Mouse (Mus musculus) heart, postnatal 25 days (tissue): ENCODE measurements around the gene Crb1. TPM values are rescaled to one million over a fixed set of nuclear protein-coding genes. Genes with fewer than 3 reads are reported as not detected.
"Not testable (repeated sequence)": the region's sequence is repeated elsewhere in the genome, so short reads cannot be mapped to it uniquely, and the experiment has no call there.

ENCODE experiments used
- DNase-seq: peaks from one replicate; pipeline ENCODE4 v3.0.0; 2022; ENCODE audit warnings: low spot score
- intact Hi-C: fragments of 180-260 bp; cut with DNase I; formaldehyde crosslinking; loops from one replicate; pipeline ENCODE4 v1.15.1; 2025
- total RNA-seq, 2 experiments: library from RNA; stranded (reverse); gene quantifications; 2 replicates each; pipeline ENCODE4 v1.2.3; 2021

Crb1 gene
- total RNA-seq, result under 1 TPM; 0.25 to 0.52 TPM

- no peak for DNase-seq
- intact Hi-C loops, result no loop called here
These were observed at the start of gene Crb1 for GRCm38 (mm10) chr1:139376638-139377286. Gene Crb1, minus strand, starts transcription at chr1:139377100.

- DNase-seq, result no peak
- intact Hi-C loops, result no loop called here
These were observed 48.1 kb upstream of the Crb1 start for GRCm38 (mm10) chr1:139425006-139425405.

DNA sequence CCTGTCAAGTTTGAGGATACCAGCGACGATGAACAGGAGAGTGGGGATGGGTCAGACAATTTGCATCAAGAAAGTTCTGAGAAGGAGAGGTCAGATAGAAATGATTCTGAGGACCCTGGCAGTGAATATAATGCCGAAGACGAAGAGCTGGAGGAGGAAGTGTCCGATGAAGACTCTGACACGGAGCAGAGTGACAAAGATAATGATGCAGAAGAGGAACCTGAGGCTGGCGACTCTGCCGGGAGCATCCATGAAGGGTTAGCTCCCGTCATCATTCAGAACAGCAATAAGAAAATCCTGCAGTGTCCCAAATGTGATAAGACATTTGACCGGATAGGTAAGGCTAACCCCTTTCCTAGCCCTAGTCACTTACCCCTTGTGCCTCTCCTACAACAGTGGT is 47.0 kb upstream of the Crb1 start:
- intact Hi-C loops, result no loop called here
- no peak for DNase-seq

DNA sequence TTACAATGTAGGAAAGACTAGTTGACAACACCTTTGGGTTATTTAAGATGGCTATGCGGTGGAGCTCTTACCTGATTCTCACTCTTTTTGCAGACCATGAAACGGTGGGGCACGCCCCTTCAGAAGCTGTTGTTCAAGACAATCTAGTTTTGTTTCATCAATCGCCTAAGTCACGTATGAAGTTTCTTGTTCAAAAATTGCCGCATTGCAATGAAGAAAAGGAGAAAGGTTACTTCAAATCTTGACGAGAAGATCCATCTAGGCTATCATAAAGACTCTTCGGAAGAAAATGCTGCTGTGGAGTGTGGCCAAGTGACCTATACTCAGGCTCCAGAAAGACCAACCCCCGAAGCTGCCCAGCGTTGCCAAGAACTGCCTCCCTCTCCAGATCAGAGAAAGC is 46.0 kb upstream of the Crb1 start:
- no peak for DNase-seq
- intact Hi-C loops, result no loop called here

DNA sequence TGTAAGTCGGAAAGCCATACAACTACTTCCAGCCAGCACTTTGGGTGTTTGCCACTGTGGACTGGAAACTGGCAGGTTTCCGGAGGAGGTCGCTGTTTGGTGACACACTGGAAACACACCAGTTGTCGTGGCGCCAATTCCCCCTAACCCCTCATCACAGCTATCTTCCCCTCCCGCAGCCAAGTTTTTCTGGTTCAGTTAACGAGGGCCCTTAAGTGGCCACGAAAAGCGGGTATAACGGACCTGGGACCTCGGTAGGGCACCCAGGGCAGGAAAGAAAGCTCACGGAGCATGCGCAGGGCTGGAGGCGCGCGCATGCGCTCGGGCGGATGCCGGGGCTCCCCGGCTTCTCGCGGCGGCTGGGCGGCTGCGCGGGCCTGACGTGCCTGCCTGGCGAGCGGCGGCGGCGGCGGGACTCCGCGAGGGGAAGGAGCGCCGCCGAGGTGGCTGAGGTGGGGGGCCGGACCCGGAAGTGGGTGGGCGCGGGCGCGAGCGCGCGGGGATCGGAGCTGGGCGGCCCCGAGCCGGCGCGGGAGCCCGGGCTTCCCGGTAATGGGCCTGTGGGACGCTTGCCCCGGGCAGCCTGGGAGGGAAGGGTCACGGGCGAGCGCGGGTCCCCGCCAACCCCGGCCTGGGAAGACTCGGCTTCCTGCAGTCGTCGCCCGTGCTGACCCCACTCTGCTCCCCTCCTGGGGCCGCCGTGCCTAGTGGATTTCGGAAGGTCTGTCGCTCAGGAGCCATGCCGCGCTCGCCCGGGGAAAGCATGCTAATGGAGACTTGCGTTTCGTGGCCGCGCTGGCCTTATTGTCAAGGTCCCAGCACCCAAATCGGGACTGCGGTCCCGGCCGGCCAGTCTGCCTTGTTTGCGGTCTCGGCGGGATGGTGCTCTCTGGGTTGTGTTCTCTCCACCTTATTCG is 45.2 kb upstream of the Crb1 start, which contains the start of gene Zbtb41:
Gene Zbtb41, plus strand, starts transcription at position 414 of the 917 bp plus-strand sequence.
- intact Hi-C loops, result loop anchor here (2.0 kb wide), 1 partner anchor 33 kb away; the partner anchor contains the start of gene Aspm
- DNase-seq, result peak; percentile 86

GRCm38 (mm10) chr1:139421521-139421874 is 44.6 kb upstream of the Crb1 start:
- DNase-seq, result no peak
- intact Hi-C loops, result loop anchor here (2.0 kb wide), 1 partner anchor 33 kb away; the partner anchor contains the start of gene Aspm

GRCm38 (mm10) chr1:139413465-139413864 is 36.6 kb upstream of the Crb1 start:
- intact Hi-C loops, result no loop called here
- DNase-seq, result no peak

- intact Hi-C loops, DNase-seq: not testable (repeated sequence)
These were observed 35.5 kb upstream of the Crb1 start for GRCm38 (mm10) chr1:139412365-139412764.

DNA sequence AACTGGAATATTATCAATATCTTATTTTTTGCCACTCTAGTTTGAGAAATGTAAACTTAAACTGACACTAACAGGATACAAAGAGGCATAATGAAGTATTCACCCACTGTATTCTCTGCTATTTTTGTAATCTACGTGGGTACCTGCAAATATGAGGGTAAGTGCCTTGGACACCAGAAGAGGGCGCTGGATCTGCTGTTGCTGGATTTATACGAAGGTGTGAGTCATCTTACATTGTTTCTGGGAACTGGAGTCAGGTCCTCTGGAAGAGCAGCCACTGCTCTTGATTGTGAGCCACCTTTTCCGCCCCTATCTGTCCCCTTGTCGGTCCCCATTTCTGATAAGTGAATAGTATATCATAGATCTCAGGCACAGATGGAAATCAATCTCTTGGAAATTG is 30.8 kb upstream of the Crb1 start:
- DNase-seq, result no peak
- intact Hi-C loops, result no loop called here

- intact Hi-C loops, result no loop called here
- no peak for DNase-seq
These were observed 28.9 kb upstream of the Crb1 start for GRCm38 (mm10) chr1:139405766-139406165.

DNA sequence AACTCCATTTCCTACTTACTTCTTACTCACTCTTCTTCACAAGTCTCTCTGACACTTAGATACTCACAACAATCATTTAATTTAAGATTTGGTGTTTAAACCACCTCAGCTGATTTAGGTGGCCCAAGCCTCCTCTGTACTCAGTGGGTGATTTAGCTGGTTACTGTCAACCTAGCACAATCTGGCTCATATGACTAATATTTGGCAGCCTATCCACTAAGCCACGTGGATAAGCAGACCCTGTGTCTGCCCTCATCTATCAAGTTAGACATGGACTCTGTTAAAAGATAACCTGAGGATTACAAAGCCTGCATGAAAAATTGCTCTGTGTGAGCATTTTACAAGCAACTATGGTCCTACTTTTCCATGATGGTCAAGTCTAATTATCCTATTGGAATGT is 19.7 kb upstream of the Crb1 start:
- intact Hi-C loops, result no loop called here
- DNase-seq, result no peak

DNA sequence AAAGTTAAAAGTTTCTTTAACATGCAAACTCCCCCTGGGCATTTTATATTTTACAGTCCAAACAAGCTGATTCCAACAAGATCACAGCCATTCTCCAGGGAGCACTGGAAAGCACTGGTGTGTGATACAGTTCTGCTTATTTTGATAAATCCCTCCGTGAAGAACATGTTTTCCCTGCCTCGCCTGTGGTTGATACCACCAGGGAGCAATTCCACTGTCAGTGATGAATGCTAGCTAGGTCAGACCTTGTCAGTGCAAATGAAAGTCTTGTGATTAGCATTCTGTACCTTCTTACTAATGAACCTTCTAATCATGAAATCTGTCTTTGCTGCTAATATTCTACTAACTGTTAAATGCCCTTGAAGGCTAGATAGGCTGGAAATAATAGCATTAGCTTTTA is 14.8 kb upstream of the Crb1 start:
- DNase-seq, result no peak
- intact Hi-C loops, result no loop called here

DNA sequence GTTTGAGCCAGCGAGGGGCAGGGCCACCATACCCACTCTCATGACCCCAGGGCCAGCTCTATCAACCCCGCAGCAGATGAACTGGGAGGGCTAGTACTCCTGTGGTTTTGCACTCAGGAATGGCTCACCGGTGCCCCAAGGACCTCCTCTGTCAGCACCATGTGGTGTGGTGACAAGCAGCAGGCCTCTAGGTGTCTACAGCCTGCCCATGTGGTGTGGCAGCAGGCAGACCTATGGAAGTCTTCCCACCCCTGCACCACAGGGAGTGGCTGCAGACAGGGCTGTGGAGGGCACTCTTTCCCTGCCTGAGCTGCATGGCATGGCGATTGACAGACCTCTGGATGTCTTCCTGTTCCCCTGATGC is 2.7 kb upstream of the Crb1 start:
- no peak for DNase-seq
- intact Hi-C loops, result no loop called here

GRCm38 (mm10) chr1:139378861-139379620 is 2.1 kb upstream of the Crb1 start:
- intact Hi-C loops, result no loop called here
- DNase-seq, result no peak

GRCm38 (mm10) chr1:139375900-139376299 is 1.0 kb downstream of the Crb1 start:
- no peak for DNase-seq
- intact Hi-C loops, result no loop called here

DNA sequence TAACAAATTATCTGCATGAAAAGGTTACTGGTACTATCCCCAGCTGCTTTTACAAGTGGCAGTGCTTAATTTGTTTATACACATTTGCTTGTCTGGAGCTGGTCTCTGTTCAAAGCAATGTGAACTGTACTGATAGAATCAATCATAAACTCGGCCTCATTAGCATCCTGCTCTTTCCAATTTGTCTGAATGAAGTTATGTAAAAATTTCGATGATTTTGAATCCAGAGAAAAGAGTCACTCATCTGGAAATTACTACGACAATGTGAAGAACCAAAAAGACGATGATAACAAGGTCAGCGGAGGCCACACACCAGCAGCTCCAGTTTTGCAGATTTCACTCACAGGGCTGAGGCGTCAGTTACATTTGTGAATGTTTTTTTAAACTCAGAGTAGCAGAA is 5.6 kb downstream of the Crb1 start:
- no peak for DNase-seq
- intact Hi-C loops, result no loop called here

DNA sequence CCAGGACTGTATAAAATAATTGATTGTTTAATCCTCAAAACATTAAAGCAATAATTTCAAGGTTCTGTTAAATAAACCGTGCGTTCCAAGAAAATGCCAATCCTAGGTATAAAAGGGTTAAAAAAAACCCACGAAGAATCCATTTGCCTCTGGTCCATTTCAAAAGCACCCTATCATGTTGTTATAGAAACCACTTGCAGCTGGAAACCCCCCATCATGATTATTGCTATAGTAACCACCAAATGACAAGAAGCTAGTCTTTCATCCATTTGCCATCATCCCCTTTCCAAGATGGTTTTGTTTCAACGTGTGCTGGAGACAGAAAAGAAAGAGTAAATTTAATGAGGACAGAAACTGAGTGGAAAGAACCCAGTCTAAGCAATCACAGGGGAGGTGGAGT is 28.3 kb downstream of the Crb1 start:
- DNase-seq, result no peak
- intact Hi-C loops, result no loop called here

DNA sequence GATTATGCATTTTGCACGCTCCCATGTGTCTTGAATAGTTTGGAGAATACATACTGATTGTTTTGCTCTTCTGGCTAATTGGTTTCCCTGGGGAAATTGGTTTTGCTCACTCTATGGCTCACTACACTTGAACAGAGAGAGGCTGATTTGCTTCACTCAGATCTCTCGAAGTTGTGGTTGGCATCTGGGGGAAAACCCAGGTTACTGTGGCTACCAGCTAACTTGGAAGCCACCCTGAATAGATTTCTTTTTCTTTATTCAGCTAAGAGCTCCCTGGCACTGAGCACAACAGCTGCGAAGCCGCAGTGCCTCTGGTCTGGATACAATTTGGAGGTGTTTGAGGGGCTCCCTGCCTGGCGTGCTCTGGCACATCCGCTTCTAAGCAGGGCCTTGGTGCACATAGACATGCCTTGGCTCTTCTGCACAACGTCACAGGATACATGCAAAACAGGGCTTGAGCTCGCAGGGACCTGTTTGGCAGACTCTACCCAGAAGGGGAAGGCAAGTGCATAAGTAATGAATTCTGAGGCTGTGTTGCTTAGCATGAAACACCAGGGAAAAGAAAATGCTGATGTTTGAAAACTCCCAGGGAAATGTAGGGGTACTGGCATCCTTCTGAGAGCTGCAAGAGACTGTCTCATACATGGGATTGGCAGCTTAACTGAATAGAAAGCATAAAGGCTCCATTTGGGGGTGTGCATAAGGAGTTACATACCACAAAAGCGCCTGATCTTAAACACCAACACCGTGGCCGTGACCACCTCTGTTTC is 30.1 kb downstream of the Crb1 start:
- intact Hi-C loops, result no loop called here

DNA sequence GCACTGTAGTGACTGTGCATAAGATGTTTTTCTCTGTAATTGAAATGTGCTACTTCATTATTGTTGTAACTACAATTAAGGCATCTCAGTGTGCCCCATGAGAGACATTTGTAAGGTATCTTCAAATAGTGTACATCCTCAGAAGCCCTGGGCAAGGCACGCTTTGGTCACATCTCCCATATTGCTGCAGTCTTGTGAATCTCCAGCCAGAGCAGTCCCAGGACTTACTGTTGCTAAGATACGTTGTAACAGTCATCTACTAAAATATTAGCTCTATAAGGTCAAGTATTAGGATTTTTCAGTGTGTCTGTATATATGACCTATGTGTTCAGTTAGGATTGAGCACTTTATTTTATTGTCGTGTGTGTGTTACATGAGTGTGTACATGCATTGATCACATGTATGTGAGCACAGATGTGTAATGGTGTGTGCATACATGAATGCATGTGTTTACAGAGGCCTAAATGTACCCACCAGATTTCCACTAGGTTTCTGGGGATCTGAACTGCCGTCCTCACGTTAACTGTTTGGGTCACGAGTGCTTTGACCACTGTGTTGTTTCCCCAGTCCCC is 30.8 kb downstream of the Crb1 start:
- intact Hi-C loops, result no loop called here
- DNase-seq, result no peak

More for the DNA sequence above, 30.1 kb downstream of the Crb1 start:
- no peak for DNase-seq
